Mouse (Mus musculus) limb, embryonic 15.5 days (tissue): ENCODE data around the gene Adap2. TPM values are rescaled to one million over a fixed set of nuclear protein-coding genes. Genes with fewer than 3 reads are reported as not detected.
A peak's percentile ranks its signal among the peaks of the same experiment; 100 is the strongest.

Experiments
- ATAC-seq: fragments of 200-750 bp; cut with Nextera tagmentation; 2 replicates; pipeline ENCODE4 v1.8.0; 2017; ENCODE audit warnings: low read depth, moderate TSS enrichment; ENCODE audit not compliant: insufficient number of reproducible peaks, low FRiP score, low TSS enrichment
- H3K27ac ChIP-seq: fragments of 300-500 bp; sonication (generic); 2 replicates; pipeline ENCODE4 v1.5.1; 2015; ENCODE audit warnings: moderate library complexity, mild to moderate bottlenecking, inconsistent platforms
- H3K27me3 ChIP-seq: fragments of 300-500 bp; sonication (generic); 2 replicates; pipeline ENCODE4 v1.6.1; 2015; ENCODE audit warnings: inconsistent platforms
- H3K36me3 ChIP-seq: fragments of 300-500 bp; sonication (generic); 2 replicates; pipeline ENCODE4 v1.6.1; 2015; ENCODE audit warnings: inconsistent platforms
- H3K4me1 ChIP-seq: fragments of 300-500 bp; sonication (generic); 2 replicates; pipeline ENCODE4 v1.6.1; 2015; ENCODE audit warnings: inconsistent platforms
- H3K4me2 ChIP-seq: fragments of 300-500 bp; sonication (generic); 2 replicates; pipeline ENCODE4 v1.6.1; 2015; ENCODE audit warnings: mild to moderate bottlenecking, inconsistent platforms
- H3K4me3 ChIP-seq: fragments of 300-500 bp; sonication (generic); 2 replicates; pipeline ENCODE4 v1.5.1; 2015; ENCODE audit warnings: mild to moderate bottlenecking, inconsistent platforms
- H3K9ac ChIP-seq: fragments of 300-500 bp; sonication (generic); 2 replicates; pipeline ENCODE4 v1.6.1; 2015; ENCODE audit warnings: inconsistent platforms
- H3K9me3 ChIP-seq: fragments of 300-500 bp; sonication (generic); 2 replicates; pipeline ENCODE4 v1.6.1; 2016; ENCODE audit warnings: inconsistent platforms
- WGBS: fragments of 180-500 bp; shearing (Covaris S2); methylation state at CpG from one replicate; pipeline ENCODE4 v1.1.7; 2015; 5-methylcytosine and 5-hydroxymethylcytosine counted together
- polyA plus RNA-seq: library from polyadenylated mRNA; unstranded; fragments of >200 nt; fragmentation: Nextera tagmentation; extraction: Ambion mirVana; gene quantifications from 2 replicates; pipeline ENCODE4 v1.2.1, GENCODE M21; 2015

Gene Adap2
- polyA plus RNA-seq, result 1.9 and 2.5 TPM in 2 replicates

DNA sequence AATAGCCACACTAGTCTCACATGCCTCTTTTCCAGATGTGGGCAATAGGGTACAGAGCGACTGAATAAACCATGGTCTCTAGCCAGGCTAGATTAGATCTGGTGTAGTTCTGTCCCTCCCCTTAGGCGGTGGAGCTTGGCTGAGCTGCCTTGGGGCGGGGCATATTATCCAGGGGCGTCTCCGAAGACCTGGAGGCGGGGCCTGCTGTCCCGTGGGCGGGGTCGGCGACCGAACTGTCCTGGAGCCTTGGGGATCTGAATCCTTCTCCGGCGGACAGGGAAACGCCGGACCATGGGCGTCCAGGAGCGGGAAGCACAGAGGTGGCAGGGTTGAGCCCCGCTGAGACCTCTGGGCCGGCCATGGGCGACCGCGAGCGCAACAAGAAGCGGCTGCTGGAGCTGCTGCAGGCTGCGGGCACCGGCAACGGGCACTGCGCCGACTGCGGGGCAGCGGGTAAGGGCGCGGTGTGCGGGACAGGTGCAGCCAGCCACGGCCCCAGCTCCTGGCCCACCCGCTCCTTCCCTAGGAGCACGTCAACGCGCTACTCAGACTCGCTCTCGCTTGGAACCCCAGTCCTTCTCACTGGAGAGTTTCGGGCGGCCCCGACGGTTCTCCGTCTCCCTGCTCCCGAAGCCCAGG, at the start of gene Adap2:
Adap2 (plus strand) TSS at position 249 of the 639 bp plus-strand sequence.
- no peaks in the 10 kb centered on the region for H3K9me3 ChIP-seq
- H3K27ac ChIP-seq, result no peak within 1 kb of the TSS
- peak within 1 kb of the TSS; percentile 44 for H3K9ac ChIP-seq
- peak; percentile 67 for ATAC-seq
- H3K36me3 ChIP-seq, result no peaks in the 10 kb centered on the region
- peaks cover 11% of the 10 kb centered on the region for H3K4me1 ChIP-seq
- 2% methylated on average over 45 of the region's 47 CpGs for WGBS
- H3K27me3 ChIP-seq, result peaks cover 43% of the 10 kb centered on the region
- H3K4me2 ChIP-seq, result peak within 1 kb of the TSS; percentile 86
- H3K4me3 ChIP-seq, result peak within 1 kb of the TSS; percentile 51

DNA sequence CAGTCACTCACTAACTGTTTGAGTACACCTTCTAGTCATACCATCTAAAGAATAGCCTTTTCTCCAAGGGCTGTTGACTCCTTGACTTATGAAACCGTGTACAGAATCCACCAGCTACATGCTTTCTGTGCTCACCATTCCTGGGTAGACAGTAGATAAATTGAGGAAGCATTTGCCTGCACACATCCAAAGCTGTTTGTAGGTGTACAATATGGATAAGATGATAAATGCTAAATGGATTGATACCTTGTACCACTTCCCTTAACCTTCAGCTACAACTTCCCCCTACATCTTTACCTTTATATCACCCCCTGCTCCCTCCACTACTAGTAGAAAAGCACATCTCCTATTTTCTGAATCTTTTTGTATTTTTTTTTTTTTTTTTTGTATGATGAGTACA, 49.5 kb upstream of the Adap2 start:
- H3K4me3 ChIP-seq, result no peak overlapping the region
- peaks cover 32% of the 10 kb centered on the region for H3K36me3 ChIP-seq
- no peaks in the 10 kb centered on the region for H3K4me1 ChIP-seq
- H3K9me3 ChIP-seq, result no peaks in the 10 kb centered on the region
- H3K27me3 ChIP-seq, result no peaks in the 10 kb centered on the region
- H3K9ac ChIP-seq, result no peak overlapping the region
- WGBS, result 89% methylated on average over 1 of the region's 1 CpGs
- no peak overlapping the region for H3K4me2 ChIP-seq
- no peak overlapping the region for H3K27ac ChIP-seq
- ATAC-seq, result no peak

DNA sequence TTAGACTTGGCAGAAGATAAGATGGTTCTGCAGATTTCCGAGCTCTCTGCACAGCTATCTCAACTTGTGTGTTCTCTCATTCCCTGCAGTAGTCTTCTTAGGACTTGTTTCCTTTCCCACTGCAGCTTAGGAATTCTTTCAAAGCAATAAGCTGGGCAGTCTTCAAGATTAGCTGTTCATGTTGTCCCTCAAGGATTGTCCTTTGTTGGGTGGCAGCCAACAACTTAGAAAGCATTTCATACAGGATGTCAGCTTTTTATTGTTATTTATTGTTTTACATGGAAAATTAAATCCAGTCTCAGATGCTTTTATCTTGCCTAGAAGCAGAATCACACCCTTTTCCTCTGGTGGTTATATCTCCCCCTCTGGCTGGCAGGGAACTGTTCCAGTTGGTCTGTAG, 37.5 kb upstream of the Adap2 start:
- no peak overlapping the region for H3K4me3 ChIP-seq
- H3K9me3 ChIP-seq, result no peaks in the 10 kb centered on the region
- H3K36me3 ChIP-seq, result peaks cover 55% of the 10 kb centered on the region
- H3K27ac ChIP-seq, result no peak overlapping the region
- H3K4me1 ChIP-seq, result no peaks in the 10 kb centered on the region
- WGBS, result 66% methylated on average over 1 of the region's 1 CpGs
- ATAC-seq, result no peak
- no peak overlapping the region for H3K9ac ChIP-seq
- H3K27me3 ChIP-seq, result no peaks in the 10 kb centered on the region
- no peak overlapping the region for H3K4me2 ChIP-seq

DNA sequence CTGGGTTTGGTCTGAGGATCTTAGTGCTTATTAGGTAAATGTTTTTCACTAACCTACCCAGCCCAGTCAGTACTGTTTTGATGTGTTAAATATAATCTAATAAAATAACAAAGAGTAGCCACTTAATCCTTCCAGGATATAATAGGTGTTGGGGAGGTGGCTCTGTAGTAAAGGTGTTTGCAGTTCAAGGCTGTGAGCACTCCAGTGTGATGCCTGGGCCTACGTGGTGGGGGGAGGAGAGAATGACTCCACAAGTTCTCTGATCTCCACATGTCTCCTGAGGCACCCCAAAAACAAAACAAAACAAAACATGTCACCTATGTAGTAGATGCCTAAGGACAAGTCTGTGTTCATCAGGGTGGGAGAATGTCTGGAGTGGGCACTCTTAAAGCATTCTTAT, 21.9 kb upstream of the Adap2 start:
- H3K27me3 ChIP-seq, result no peaks in the 10 kb centered on the region
- ATAC-seq, result no peak
- no peak overlapping the region for H3K4me3 ChIP-seq
- H3K4me2 ChIP-seq, result no peak overlapping the region
- no peaks in the 10 kb centered on the region for H3K4me1 ChIP-seq
- H3K36me3 ChIP-seq, result peaks cover 56% of the 10 kb centered on the region
- H3K9me3 ChIP-seq, result no peaks in the 10 kb centered on the region
- no peak overlapping the region for H3K27ac ChIP-seq
- 67% methylated on average over 1 of the region's 1 CpGs for WGBS
- H3K9ac ChIP-seq, result no peak overlapping the region

GRCm38 (mm10) chr11:80134744-80135143, 19.2 kb upstream of the Adap2 start:
- no peaks in the 10 kb centered on the region for H3K4me1 ChIP-seq
- H3K27me3 ChIP-seq, result no peaks in the 10 kb centered on the region
- no peak overlapping the region for H3K4me3 ChIP-seq
- H3K4me2 ChIP-seq, result no peak overlapping the region
- no peaks in the 10 kb centered on the region for H3K9me3 ChIP-seq
- H3K27ac ChIP-seq, result no peak overlapping the region
- ATAC-seq, result no peak
- H3K36me3 ChIP-seq, result peaks cover 62% of the 10 kb centered on the region
- H3K9ac ChIP-seq, result no peak overlapping the region
- 73% methylated on average over 4 of the region's 4 CpGs for WGBS

DNA sequence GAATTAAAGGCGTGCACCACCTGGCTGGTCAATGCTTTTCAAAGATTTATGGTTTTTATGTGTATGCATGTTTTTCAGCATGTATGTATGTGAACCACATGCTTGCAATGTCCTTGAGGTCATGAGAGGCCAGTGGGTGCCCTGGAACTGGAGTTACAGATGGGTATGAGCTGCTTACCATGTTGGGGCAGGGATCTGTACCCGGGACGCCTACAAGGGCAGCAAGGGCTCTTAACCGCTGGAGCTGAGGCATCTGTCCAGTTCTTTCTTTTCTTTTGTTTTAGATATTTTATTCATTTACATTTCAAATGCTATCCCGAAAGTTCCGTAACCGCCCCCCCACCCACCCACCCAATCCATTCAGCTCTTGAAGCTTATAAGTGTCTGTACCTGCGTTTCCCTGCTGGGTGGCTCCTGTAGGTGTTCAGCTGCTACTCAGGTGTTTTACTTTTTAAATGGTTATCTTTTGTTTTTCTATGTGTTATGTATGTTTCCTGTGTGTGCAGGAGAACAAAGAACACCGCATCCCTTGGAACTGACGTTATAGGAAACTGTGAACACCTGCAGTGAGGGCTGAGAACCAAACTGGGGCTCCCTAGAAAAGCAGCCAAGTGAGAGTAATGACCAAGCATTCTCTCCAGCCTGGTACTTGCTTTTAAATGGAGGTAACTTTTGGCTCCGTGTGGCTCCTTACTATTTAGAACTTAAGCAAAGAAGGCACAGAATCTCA, 17.8 kb upstream of the Adap2 start:
- H3K27ac ChIP-seq, result no peak overlapping the region
- no peaks in the 10 kb centered on the region for H3K27me3 ChIP-seq
- no peaks in the 10 kb centered on the region for H3K9me3 ChIP-seq
- no peak for ATAC-seq
- H3K4me2 ChIP-seq, result no peak overlapping the region
- 90% methylated on average over 11 of the region's 11 CpGs for WGBS
- no peak overlapping the region for H3K9ac ChIP-seq
- H3K4me1 ChIP-seq, result peaks cover 3% of the 10 kb centered on the region
- no peak overlapping the region for H3K4me3 ChIP-seq
- peaks cover 63% of the 10 kb centered on the region for H3K36me3 ChIP-seq

DNA sequence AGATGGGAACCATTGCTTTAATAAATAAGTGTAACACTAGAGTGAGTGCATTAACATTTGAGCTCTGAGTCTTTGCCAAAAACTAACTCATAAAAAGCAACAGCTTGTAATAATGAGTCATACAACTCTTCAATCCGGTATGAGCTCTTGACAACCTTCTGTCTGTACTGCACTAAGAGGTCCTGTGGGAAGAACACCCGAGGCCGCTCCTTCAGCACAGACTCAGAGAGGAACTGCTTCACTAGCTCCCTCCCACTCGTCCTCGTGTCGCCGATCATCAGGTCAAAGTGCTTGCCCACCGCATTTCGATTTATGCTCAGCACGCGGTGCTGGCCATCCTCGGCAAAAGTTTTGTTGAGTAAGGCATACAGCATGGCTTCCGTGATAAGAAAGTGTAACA, 17.1 kb upstream of the Adap2 start:
- no peak for ATAC-seq
- Histone ChIP-seq H3K9me3 (no peaks in the 10 kb centered on the region), H3K36me3 (peaks cover 59% of the 10 kb centered on the region), H3K27ac (no peak overlapping the region), H3K4me1 (peaks cover 4% of the 10 kb centered on the region), H3K4me3 (no peak overlapping the region), H3K27me3 (no peaks in the 10 kb centered on the region), H3K4me2 (no peak overlapping the region), H3K9ac (no peak overlapping the region)
- 88% methylated on average over 13 of the region's 13 CpGs for WGBS

- no peak for ATAC-seq
- Histone ChIP-seq H3K4me3 (no peak overlapping the region), H3K4me1 (peaks cover 8% of the 10 kb centered on the region), H3K36me3 (peaks cover 49% of the 10 kb centered on the region), H3K27ac (no peak overlapping the region), H3K9ac (no peak overlapping the region), H3K9me3 (no peaks in the 10 kb centered on the region), H3K4me2 (no peak overlapping the region), H3K27me3 (no peaks in the 10 kb centered on the region)
- WGBS, result 88% methylated on average over 5 of the region's 5 CpGs
These were observed 16.1 kb upstream of the Adap2 start for GRCm38 (mm10) chr11:80137773-80138172.

DNA sequence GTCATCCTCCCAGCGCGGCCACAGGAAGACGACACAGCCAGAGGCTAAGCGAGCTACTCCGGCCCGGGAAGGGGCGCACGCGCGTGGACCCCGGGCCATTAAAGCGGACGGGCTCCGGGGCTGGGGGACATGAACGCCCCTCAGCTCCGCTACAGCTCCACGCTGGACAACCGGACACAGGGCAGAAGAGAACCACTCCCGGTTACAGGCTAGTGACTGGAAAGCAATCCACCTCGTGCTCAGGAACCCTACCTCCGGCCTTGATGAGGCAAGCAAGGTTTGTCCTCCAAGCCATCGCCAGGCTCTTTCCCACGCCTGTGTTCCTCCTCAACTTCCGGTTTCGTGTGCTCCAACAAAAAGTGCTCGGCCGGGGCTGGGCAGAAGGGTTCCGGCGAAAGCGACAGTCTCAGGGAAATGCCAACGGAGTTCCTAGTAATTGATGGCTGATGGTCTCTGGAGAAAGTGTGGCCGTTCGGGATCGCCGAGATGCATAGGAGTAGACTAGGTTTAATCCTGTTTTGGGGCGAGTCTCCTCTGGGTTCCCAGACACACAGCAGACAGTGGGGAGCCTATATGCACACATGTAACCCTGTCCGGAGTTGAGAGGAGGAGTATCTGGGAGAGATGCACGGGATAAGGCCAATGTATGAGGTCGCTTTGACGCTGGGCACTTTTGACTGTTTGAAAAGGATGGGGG, 11.9 kb upstream of the Adap2 start, which contains the start of gene Tefm:
Tefm (minus strand) TSS at position 351 of the 697 bp plus-strand sequence.
- Histone ChIP-seq H3K4me3 (peak within 1 kb of the TSS; percentile 74), H3K27me3 (no peaks in the 10 kb centered on the region), H3K9ac (peak within 1 kb of the TSS; percentile 83), H3K4me2 (peak within 1 kb of the TSS; percentile 57), H3K36me3 (peaks cover 26% of the 10 kb centered on the region), H3K9me3 (no peaks in the 10 kb centered on the region), H3K27ac (peak within 1 kb of the TSS; percentile 91), H3K4me1 (peaks cover 12% of the 10 kb centered on the region)
- ATAC-seq, result peak; percentile 84
- WGBS, result under 1% methylated on average over 40 of the region's 40 CpGs

DNA sequence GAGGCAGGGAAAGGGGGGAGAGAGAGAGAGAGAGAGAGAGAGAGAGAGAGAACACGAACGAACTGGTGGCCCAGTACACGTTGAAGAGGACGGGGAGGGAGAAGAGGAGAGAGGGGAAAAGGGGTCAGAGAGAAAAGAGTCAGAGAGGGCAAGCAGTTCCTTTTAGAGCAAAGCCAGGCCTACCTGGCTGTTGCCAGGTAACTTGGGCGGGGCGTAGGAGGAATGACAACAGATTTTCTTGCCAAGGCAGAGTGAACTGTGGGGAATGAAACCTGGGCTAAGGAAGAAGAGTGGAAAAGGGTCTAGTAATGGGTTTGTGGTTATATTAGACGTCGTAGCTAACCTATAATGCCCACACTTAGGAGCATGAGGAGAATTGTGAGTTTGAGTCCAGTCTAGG, 11.0 kb upstream of the Adap2 start:
- ATAC-seq, result no peak
- Histone ChIP-seq H3K27me3 (no peaks in the 10 kb centered on the region), H3K4me2 (peak overlapping the region; percentile 57), H3K4me3 (peak overlapping the region; percentile 74; the same call in 1 of the 2 replicates), H3K27ac (no peak overlapping the region), H3K4me1 (peaks cover 12% of the 10 kb centered on the region), H3K9me3 (no peaks in the 10 kb centered on the region), H3K9ac (no peak overlapping the region), H3K36me3 (peaks cover 20% of the 10 kb centered on the region)
- 40% methylated on average over 8 of the region's 8 CpGs for WGBS

DNA sequence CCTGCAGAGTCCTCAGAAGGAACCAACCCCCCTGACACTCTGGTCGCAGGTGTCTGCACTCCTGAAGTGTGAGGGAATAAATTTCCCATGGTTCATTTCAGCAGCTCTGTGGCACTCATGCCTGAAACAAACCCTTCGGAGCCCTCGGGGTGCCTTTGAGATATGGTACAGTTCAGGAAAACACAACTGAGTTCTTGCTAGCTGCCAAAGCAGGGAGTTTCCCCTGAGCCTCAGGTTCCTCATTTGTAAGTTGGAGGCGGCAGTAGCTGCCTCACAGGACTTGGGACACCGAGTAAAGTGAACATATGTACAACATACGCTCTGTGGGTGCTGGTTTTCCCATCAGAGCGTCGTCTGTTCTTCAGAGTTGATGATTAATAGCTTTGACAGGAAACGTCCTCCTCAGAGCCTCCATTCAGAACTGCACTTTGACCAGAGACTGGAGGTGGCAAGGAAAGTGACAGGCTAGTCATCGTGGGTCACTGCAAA, 8.1 kb upstream of the Adap2 start:
- H3K27ac ChIP-seq, result no peak overlapping the region
- ATAC-seq, result no peak
- no peak overlapping the region for H3K4me3 ChIP-seq
- H3K9me3 ChIP-seq, result no peaks in the 10 kb centered on the region
- H3K4me2 ChIP-seq, result no peak overlapping the region
- 49% methylated on average over 10 of the region's 10 CpGs for WGBS
- no peaks in the 10 kb centered on the region for H3K36me3 ChIP-seq
- peaks cover 11% of the 10 kb centered on the region for H3K4me1 ChIP-seq
- H3K9ac ChIP-seq, result no peak overlapping the region
- no peaks in the 10 kb centered on the region for H3K27me3 ChIP-seq

GRCm38 (mm10) chr11:80147748-80148147, 6.2 kb upstream of the Adap2 start:
- no peak overlapping the region for H3K9ac ChIP-seq
- H3K9me3 ChIP-seq, result no peaks in the 10 kb centered on the region
- WGBS, result 73% methylated on average over 6 of the region's 6 CpGs
- H3K4me1 ChIP-seq, result peaks cover 4% of the 10 kb centered on the region; the same call in 1 of the 2 replicates
- no peak overlapping the region for H3K4me3 ChIP-seq
- H3K27ac ChIP-seq, result no peak overlapping the region
- peaks cover 8% of the 10 kb centered on the region for H3K27me3 ChIP-seq
- no peak overlapping the region for H3K4me2 ChIP-seq
- ATAC-seq, result no peak
- H3K36me3 ChIP-seq, result no peaks in the 10 kb centered on the region
